Mouse (Mus musculus) E14TG2a.4 (cell line): ENCODE measurements around the gene Lrrc25.

ENCODE experiments used
- H3K27me3 ChIP-seq: 2 replicates; pipeline ENCODE4 v1.6.1; 2014; ENCODE audit warnings: low read length, control low read depth; ENCODE audit not compliant: insufficient read depth
- H3K36me3 ChIP-seq: 2 replicates; pipeline ENCODE4 v1.6.1; 2014; ENCODE audit warnings: low read length, control low read depth; ENCODE audit not compliant: insufficient read depth
- H3K4me1 ChIP-seq: replicated peaks from 2 replicates; pipeline ENCODE4 v1.6.1; 2014; ENCODE audit warnings: low read depth, low read length, control low read depth
- H3K4me3 ChIP-seq: replicated peaks from 2 replicates; pipeline ENCODE4 v1.5.1; 2014; ENCODE audit warnings: mild to moderate bottlenecking, low read length
- H3K9me3 ChIP-seq: 2 replicates; pipeline ENCODE4 v1.6.1; 2014; ENCODE audit warnings: low read length, control low read depth
- CTCF ChIP-seq: conservative IDR thresholded peaks from 2 replicates; pipeline ENCODE4 v1.5.1; 2014; ENCODE audit warnings: low read length
- NANOG ChIP-seq: IDR thresholded peaks from 2 replicates; pipeline ENCODE4 v1.6.1; 2014; ENCODE audit warnings: borderline replicate concordance, low read length, mixed read lengths
- POU5F1 ChIP-seq: IDR thresholded peaks from 2 replicates; pipeline ENCODE4 v1.6.1; 2014; ENCODE audit warnings: low read length, borderline replicate concordance

Gene Lrrc25

DNA sequence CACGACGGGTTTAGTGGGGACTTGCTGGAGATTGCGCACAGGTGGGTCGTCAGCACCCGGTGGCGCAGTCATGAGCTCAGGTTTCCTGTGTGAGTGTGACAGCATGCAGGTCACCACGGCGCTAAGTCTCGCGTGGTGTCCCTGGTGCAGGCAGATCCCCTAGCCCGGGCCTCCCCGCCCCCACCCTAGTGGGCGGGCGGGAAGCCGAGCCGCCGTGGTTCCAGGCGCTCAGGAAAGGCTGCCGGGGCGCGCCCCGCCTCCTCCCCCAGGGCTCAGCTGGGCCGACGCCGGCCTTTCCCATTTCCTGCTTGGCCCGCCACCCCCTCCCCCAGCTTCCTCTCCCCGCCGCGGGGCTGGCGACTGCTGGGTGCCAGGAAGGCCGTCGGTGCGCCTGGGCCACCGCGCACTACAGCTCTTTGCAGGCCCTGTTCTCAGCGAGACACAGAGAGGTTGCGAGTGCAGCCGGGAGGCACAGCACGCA lies 6.5 kb upstream of the Lrrc25 start:
- Histone ChIP-seq H3K4me3 (peak overlapping the region; percentile 93), H3K27me3 (peaks cover 10% of the 10 kb centered on the region), H3K9me3 (no peaks in the 10 kb centered on the region), H3K36me3 (peaks cover 13% of the 10 kb centered on the region), H3K4me1 (peaks cover 76% of the 10 kb centered on the region)
- TF ChIP-seq POU5F1 (no peak), CTCF (no peak)

DNA sequence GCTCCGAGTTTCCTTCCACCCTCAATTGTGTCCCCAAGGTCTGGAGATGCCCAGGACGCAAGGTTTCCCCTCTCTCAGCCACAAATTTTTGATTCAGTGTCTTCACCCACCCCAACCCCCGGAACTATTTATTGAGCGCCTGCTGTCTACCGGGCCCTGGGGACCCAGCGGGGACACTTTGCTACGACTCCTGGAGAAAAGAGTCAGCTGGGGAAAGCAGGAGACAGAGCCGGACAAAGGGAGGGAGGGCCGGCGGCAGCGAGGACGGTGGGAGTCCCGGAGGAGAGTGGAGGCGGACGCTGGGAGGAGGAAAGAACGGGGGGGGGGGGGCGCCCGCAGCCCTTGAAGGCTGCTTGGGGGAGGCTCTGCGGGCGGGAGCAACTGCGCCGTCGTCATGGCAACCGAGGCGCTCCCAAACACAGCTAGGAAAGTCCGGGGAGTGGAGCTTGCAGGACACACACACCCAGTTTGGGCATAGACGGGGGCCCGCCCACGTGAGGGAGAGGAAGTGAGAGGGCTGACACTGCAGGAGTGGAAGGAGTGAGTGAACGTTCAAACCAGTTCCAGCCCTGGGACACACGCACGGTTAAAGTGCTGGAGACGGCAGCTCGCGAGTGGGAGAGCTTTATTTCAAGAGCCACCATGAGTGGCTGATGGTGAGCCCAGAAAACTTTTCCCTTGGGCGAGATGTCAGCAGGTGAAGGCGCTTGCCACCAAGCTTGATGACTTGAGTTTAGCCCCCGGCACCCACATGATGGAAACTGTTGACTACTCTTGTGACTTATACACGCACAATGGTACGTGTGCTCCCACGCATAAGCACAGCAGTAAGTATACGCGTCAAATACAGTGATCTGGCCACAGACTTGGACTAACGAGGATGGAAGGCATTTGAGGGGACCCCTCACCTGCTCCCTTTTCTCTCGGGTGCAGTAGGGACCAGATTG lies 5.8 kb upstream of the Lrrc25 start:
- peaks cover 69% of the 10 kb centered on the region for H3K4me1 ChIP-seq
- peaks cover 10% of the 10 kb centered on the region for H3K27me3 ChIP-seq
- no peaks in the 10 kb centered on the region for H3K9me3 ChIP-seq
- H3K4me3 ChIP-seq = peak overlapping the region; percentile 93
- TF ChIP-seq NANOG (no peak), POU5F1 (no peak), CTCF (no peak)
- peaks cover 6% of the 10 kb centered on the region for H3K36me3 ChIP-seq

DNA sequence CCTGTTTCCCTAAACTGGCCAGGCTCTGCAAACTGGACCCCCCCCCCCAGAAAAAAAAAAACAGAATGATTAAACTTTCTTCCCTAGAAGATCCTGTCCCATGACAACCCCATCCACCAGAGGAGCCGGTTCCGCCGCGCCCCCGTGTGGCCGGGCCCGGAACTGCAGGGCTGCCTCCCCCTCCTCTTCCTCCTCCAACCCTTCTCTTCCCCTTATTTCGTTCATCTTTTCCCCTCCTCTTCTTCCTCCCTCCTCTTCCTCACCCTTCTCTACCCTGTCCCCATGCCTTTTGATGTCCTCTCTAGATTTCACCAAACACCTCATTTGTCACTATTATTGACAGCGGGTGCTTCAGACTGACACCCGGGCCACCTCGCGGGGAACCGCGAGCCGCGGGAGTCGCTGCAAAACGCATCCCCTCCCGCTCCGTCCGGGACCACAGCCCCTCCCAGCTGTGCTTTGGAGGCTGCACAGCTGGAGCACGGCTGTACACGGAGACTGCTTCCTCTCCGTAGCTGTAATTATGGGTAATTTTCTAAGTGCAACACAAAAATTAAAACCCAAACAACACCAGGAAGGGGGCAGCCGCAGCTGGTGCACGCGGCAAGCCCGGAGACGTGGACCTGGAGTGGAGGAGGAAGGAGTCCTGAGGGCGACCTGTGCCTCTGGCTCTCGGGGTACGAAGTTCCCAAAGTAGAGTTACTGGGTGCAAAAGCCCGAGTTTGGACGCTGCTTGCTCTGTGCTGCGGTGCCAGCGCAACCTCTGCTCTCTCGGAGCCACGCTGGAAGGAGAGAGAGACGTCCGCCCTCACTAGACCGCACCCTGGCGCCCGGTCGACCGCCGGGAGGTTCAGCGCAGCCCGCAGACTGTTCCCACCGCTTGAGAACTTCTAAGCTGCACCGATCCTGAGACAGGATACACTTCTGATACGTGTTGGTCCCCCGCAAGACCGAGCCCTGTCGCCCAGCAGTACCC lies 4.9 kb upstream of the Lrrc25 start:
- H3K9me3 ChIP-seq = no peaks in the 10 kb centered on the region
- no peaks in the 10 kb centered on the region; the same call in 1 of the 2 replicates for H3K36me3 ChIP-seq
- H3K27me3 ChIP-seq = peaks cover 10% of the 10 kb centered on the region
- TF ChIP-seq NANOG (no peak), CTCF (peak; percentile 92)
- H3K4me3 ChIP-seq = peak overlapping the region; percentile 93
- H3K4me1 ChIP-seq = peaks cover 65% of the 10 kb centered on the region

DNA sequence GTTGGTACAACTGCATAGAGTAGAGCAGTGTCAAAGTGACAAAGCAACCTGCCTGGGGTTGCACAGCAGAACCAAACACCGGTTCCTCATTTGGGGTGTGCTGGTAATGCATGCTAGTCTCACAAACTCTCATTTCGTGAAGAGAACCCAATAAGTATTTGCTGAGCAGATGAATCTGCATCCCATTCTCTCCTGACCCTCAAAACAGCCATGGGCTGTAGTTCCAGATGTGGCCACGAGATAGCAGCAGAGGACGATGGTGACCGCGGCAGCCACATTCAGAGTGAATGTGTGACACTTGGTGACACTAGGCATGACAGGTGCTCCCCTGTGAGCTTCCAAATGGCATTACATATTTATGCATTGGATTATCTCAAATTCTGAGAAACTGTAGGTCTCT lies 4.1 kb upstream of the Lrrc25 start:
- peaks cover 62% of the 10 kb centered on the region for H3K4me1 ChIP-seq
- no peaks in the 10 kb centered on the region for H3K36me3 ChIP-seq
- peak overlapping the region; percentile 93 for H3K4me3 ChIP-seq
- H3K9me3 ChIP-seq = no peaks in the 10 kb centered on the region
- TF ChIP-seq CTCF (peak; percentile 96), POU5F1 (no peak)
- H3K27me3 ChIP-seq = peaks cover 10% of the 10 kb centered on the region

DNA sequence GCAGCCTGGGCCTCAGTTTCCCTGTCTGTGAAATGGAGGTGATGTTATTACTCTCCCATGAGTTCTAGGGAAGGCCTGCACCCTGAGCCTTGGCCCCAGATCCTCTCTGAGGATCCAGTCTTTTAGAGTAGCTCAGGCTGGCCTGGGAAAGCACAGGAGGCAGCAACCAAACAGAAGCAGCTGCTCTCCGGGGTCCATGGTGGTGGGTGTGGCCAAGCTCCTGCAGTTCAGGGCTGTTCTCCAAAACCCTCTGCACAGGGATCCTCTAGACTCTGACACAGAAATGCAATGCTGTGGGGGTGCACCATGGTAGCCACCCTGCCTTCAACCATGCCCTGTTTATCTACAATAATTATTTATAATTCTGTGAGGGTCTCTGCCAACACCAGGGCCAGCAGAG lies 2.2 kb upstream of the Lrrc25 start:
- Histone ChIP-seq H3K36me3 (no peaks in the 10 kb centered on the region), H3K4me3 (no peak overlapping the region), H3K27me3 (peaks cover 10% of the 10 kb centered on the region), H3K9me3 (no peaks in the 10 kb centered on the region), H3K4me1 (peaks cover 68% of the 10 kb centered on the region)
- TF ChIP-seq NANOG (no peak), POU5F1 (no peak), CTCF (no peak)

DNA sequence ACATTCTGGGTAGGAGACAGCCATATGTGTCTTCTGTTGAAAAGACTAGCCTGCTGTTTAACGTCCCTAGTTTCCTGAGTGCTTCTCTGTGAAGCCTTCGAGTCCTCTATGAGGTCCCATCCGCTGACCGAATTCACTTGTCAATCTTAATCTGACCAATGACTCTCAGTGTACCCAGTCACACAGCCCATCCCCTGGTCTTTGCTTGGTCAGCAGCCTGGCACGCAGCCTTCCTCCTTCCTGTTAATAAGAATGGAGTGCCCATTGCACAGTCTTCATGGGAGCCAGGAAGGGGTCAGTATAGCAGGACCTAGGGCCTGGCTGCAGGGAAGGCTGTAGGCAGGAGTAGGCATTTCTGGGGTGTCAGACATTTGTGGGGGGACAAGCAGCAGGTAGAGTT lies 1.5 kb upstream of the Lrrc25 start:
- Histone ChIP-seq H3K9me3 (no peaks in the 10 kb centered on the region), H3K4me1 (peaks cover 70% of the 10 kb centered on the region), H3K36me3 (no peaks in the 10 kb centered on the region), H3K4me3 (no peak overlapping the region), H3K27me3 (peaks cover 10% of the 10 kb centered on the region)
- TF ChIP-seq NANOG (no peak), POU5F1 (no peak), CTCF (no peak)

DNA sequence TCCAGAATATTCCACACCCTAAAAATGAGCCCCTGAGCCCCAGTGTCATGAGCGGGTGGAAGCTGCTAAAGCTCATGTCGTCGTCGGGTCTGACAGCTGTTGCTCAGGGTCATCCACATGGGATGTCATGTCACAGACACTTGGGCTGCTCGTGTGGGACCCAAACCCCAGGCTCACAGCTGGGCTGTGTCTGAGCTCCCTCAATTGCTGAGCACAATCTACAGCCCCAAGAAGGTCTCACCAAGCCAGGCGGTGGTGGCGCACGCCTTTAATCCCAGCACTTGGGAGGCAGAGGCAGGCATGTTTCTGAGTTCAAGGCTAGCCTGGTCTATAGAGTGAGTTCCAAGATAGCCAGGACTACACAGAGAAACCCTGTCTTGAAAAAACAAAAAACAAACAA lies 674 bp upstream of the Lrrc25 start:
- H3K27me3 ChIP-seq = peaks cover 10% of the 10 kb centered on the region
- H3K4me1 ChIP-seq = peaks cover 73% of the 10 kb centered on the region
- no peaks in the 10 kb centered on the region for H3K9me3 ChIP-seq
- H3K4me3 ChIP-seq = no peak overlapping the region
- TF ChIP-seq POU5F1 = no peak
- TF ChIP-seq NANOG = no peak
- TF ChIP-seq CTCF = no peak
- no peaks in the 10 kb centered on the region for H3K36me3 ChIP-seq

DNA sequence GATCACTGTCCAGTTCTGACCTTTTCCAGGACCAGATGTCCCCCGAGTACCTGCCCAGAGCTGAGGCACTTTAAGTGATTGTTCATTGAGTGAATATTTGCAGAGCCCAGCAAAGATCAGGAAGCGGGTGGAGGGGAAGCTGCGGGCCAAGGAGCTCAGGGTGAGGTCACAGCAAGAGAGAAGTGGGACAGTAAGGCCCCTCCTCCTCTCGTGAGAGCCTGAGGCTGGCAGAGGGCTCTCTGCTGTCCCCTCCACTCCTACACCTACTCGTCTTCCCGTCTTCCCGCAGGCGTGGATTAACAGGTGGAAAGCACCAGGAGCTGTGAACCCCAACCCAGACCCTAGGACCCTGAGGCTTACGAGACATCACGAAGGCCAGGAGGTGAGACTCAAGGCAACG lies 690 bp downstream of the Lrrc25 start:
- TF ChIP-seq POU5F1 (no peak), CTCF (no peak), NANOG (no peak)
- Histone ChIP-seq H3K27me3 (peaks cover 7% of the 10 kb centered on the region), H3K4me3 (no peak overlapping the region), H3K36me3 (no peaks in the 10 kb centered on the region), H3K9me3 (no peaks in the 10 kb centered on the region), H3K4me1 (peaks cover 67% of the 10 kb centered on the region)
